Mouse (Mus musculus): ENCODE data around the gene Prpf8. TPM values are rescaled to one million over a fixed set of nuclear protein-coding genes. Genes with fewer than 3 reads are reported as not detected.

The Prpf8 gene
- polyA plus RNA-seq, 1 experiment from 2014 or later, result 43.8 TPM

GRCm38 (mm10) chr11:75469261-75469660, 17.4 kb upstream of the Prpf8 start:
- 93% methylated on average over 4 of the region's 4 CpGs for WGBS
- H3K4me1 ChIP-seq (ENCODE audit: control insufficient read depth, insufficient read depth, low read length), result peaks cover 8% of the 10 kb centered on the region
- H3K27ac ChIP-seq (ENCODE audit: low read length), result no peak overlapping the region
- 0 out of 2 replicates have a peak, but pooled peaks cover 5% of the 10 kb centered on the region for H3K36me3 ChIP-seq (ENCODE audit: control insufficient read depth, insufficient read depth, low read length)
- no peaks in the 10 kb centered on the region for H3K27me3 ChIP-seq (ENCODE audit: control insufficient read depth, insufficient read depth, low read length)
- H3K4me2 ChIP-seq (ENCODE audit: low read depth, low read length), result no peak overlapping the region
- no peak overlapping the region for H3K4me3 ChIP-seq (replicated peaks; ENCODE audit: low read length)
- no peak for ATAC-seq (ENCODE audit: insufficient read depth, low FRiP score)
- H3K9ac ChIP-seq (ENCODE audit: low read length), result no peak overlapping the region
- H3K9me3 ChIP-seq (replicated peaks; ENCODE audit: control insufficient read depth, low read length), result no peaks in the 10 kb centered on the region

DNA sequence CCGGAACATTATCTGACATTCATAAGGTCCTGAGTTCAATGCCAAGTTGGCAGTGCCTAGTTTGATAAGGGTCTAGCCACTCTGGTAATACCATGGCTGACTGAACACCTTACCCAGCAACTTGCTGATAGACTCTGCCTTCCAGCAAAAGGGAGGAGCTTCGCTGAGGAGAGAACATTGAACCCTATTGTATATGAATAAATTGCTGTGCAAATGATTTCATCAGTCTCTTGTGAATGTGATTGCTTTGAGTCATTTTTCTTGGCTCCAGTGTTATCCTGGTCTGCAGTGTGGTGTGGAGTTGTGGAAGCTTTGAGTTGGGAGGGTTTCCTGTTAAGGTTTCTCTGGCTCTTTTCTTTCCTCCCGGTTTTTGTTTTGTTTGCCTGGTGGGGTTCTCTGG, 15.9 kb upstream of the Prpf8 start:
- ATAC-seq (ENCODE audit: insufficient read depth, low FRiP score), result no peak
- no peak overlapping the region for H3K27ac ChIP-seq (ENCODE audit: low read length)
- no peaks in the 10 kb centered on the region for H3K9me3 ChIP-seq (replicated peaks; ENCODE audit: control insufficient read depth, low read length)
- 80% methylated on average over 3 of the region's 3 CpGs for WGBS
- H3K4me3 ChIP-seq (replicated peaks; ENCODE audit: low read length), result no peak overlapping the region
- H3K4me2 ChIP-seq (ENCODE audit: low read depth, low read length), result no peak overlapping the region
- no peak overlapping the region for H3K9ac ChIP-seq (ENCODE audit: low read length)
- H3K27me3 ChIP-seq (ENCODE audit: control insufficient read depth, insufficient read depth, low read length), result no peaks in the 10 kb centered on the region
- H3K36me3 ChIP-seq (ENCODE audit: control insufficient read depth, insufficient read depth, low read length), result 0 out of 2 replicates have a peak, but pooled peaks cover under 1% of the 10 kb centered on the region
- H3K4me1 ChIP-seq (ENCODE audit: control insufficient read depth, insufficient read depth, low read length), result peaks cover 8% of the 10 kb centered on the region

- Histone ChIP-seq H3K27me3 (ENCODE audit: control insufficient read depth, insufficient read depth, low read length) (no peaks in the 10 kb centered on the region), H3K9me3 (replicated peaks; ENCODE audit: control insufficient read depth, low read length) (no peaks in the 10 kb centered on the region), H3K27ac (ENCODE audit: low read length) (no peak overlapping the region), H3K36me3 (ENCODE audit: control insufficient read depth, insufficient read depth, low read length) (no peaks in the 10 kb centered on the region), H3K4me3 (replicated peaks; ENCODE audit: low read length) (no peak overlapping the region), H3K4me2 (ENCODE audit: low read depth, low read length) (no peak overlapping the region), H3K9ac (ENCODE audit: low read length) (no peak overlapping the region), H3K4me1 (ENCODE audit: control insufficient read depth, insufficient read depth, low read length) (peaks cover 6% of the 10 kb centered on the region)
- 67% methylated on average over 11 of the region's 11 CpGs for WGBS
- no peak for ATAC-seq (ENCODE audit: insufficient read depth, low FRiP score)
These were observed 14.0 kb upstream of the Prpf8 start for GRCm38 (mm10) chr11:75472469-75473081.

- ATAC-seq (ENCODE audit: insufficient read depth, low FRiP score), result no peak
- 55% methylated on average over 7 of the region's 7 CpGs for WGBS
- Histone ChIP-seq H3K4me3 (replicated peaks; ENCODE audit: low read length) (no peak overlapping the region), H3K36me3 (ENCODE audit: control insufficient read depth, insufficient read depth, low read length) (no peaks in the 10 kb centered on the region), H3K9ac (ENCODE audit: low read length) (no peak overlapping the region), H3K27ac (ENCODE audit: low read length) (no peak overlapping the region), H3K4me1 (ENCODE audit: control insufficient read depth, insufficient read depth, low read length) (peaks cover 3% of the 10 kb centered on the region), H3K27me3 (ENCODE audit: control insufficient read depth, insufficient read depth, low read length) (no peaks in the 10 kb centered on the region), H3K9me3 (replicated peaks; ENCODE audit: control insufficient read depth, low read length) (no peaks in the 10 kb centered on the region), H3K4me2 (ENCODE audit: low read depth, low read length) (no peak overlapping the region)
These were observed 13.2 kb upstream of the Prpf8 start for GRCm38 (mm10) chr11:75473376-75473775.

DNA sequence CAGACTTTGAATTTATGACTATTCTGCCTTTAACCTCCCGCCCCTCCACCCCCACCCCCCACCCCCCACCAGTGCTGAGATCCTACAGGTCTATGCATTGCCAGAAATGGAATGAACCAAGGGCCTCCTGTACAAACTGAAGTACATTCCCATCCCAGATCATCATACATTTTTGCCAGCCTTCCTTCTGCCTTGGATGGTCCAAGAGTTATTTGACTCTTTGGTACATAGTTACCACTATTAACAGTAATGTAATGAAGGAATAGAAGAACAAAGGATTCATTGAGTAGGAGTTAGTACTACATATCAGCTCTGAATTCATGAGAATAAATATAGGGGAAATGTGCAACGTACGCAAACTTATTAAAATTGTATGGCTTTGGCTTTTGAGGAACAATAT, 424 bp upstream of the Prpf8 start:
- Histone ChIP-seq H3K4me3 (replicated peaks; ENCODE audit: low read length) (peak overlapping the region; percentile 99; the same call in 1 of the 2 replicates), H3K36me3 (ENCODE audit: control insufficient read depth, insufficient read depth, low read length) (peaks cover 11% of the 10 kb centered on the region; the same call in 1 of the 2 replicates), H3K9ac (ENCODE audit: low read length) (no peak overlapping the region), H3K9me3 (replicated peaks; ENCODE audit: control insufficient read depth, low read length) (no peaks in the 10 kb centered on the region), H3K4me2 (ENCODE audit: low read depth, low read length) (peak overlapping the region; percentile 31), H3K27ac (ENCODE audit: low read length) (no peak overlapping the region), H3K27me3 (ENCODE audit: control insufficient read depth, insufficient read depth, low read length) (no peaks in the 10 kb centered on the region), H3K4me1 (ENCODE audit: control insufficient read depth, insufficient read depth, low read length) (peaks cover 7% of the 10 kb centered on the region)
- peak; percentile 23; the same call in 1 of the 2 replicates for ATAC-seq (ENCODE audit: insufficient read depth, low FRiP score)
- 27% methylated on average over 3 of the region's 3 CpGs for WGBS

DNA sequence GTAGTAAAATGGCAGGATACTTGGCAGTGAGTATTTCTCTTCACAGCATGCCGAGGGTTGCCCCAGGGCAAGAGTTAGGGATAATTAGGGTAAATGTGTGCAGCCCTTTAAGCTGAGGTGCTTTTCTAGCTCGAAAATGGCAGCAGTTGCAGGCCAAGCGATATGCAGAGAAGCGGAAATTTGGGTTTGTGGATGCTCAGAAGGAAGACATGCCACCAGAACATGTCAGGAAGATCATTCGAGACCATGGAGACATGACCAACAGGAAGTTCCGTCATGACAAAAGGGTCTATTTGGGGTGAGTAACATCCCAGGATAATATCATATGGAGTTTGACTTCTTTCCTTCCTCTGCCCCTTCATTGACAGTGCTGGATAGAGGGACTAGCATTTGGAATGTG, 880 bp downstream of the Prpf8 start:
- Histone ChIP-seq H3K27ac (ENCODE audit: low read length) (peak overlapping the region; percentile 67; the same call in 1 of the 2 replicates), H3K36me3 (ENCODE audit: control insufficient read depth, insufficient read depth, low read length) (peaks cover 17% of the 10 kb centered on the region), H3K4me1 (ENCODE audit: control insufficient read depth, insufficient read depth, low read length) (peaks cover 7% of the 10 kb centered on the region), H3K27me3 (ENCODE audit: control insufficient read depth, insufficient read depth, low read length) (no peaks in the 10 kb centered on the region), H3K4me3 (replicated peaks; ENCODE audit: low read length) (peak overlapping the region; percentile 99), H3K9ac (ENCODE audit: low read length) (peak overlapping the region; percentile 98), H3K4me2 (ENCODE audit: low read depth, low read length) (peak overlapping the region; percentile 93), H3K9me3 (replicated peaks; ENCODE audit: control insufficient read depth, low read length) (no peaks in the 10 kb centered on the region)
- no peak for ATAC-seq (ENCODE audit: insufficient read depth, low FRiP score)
- 39% methylated on average over 6 of the region's 6 CpGs for WGBS

DNA sequence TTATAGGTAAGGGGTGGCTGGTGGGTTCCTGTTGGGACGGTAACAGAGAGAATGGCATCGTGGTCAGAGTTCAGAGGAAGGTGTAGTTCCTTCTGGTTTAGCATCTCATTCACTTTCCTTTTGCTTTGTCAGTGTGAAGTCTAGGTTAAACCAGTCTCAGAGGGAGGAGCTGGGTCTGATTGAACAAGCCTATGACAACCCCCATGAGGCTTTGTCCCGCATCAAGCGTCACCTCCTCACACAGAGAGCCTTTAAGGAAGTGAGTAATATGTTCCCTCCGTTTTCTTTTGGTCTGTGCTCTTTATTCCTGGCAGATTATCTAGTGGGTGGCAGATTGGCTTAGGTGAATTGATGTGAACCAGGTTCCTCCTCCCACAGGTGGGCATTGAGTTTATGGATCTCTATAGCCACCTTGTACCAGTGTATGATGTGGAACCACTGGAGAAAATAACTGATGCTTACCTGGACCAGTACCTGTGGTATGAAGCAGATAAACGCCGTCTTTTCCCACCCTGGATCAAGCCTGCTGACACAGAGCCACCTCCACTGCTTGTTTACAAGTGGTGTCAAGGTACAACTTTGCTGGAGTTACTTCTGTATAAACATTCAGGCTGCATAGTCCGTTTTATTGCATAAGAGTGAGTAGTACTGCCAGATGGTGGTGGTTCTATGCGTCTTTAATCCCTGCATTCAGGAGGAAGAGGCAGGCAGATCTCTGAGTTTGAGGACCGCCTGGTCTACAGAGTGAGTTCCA, 7.9 kb downstream of the Prpf8 start:
- Histone ChIP-seq H3K4me3 (replicated peaks; ENCODE audit: low read length) (no peak overlapping the region), H3K27ac (ENCODE audit: low read length) (no peak overlapping the region), H3K36me3 (ENCODE audit: control insufficient read depth, insufficient read depth, low read length) (peaks cover 62% of the 10 kb centered on the region), H3K9ac (ENCODE audit: low read length) (no peak overlapping the region), H3K4me2 (ENCODE audit: low read depth, low read length) (no peak overlapping the region), H3K4me1 (ENCODE audit: control insufficient read depth, insufficient read depth, low read length) (no peaks in the 10 kb centered on the region), H3K27me3 (ENCODE audit: control insufficient read depth, insufficient read depth, low read length) (no peaks in the 10 kb centered on the region), H3K9me3 (replicated peaks; ENCODE audit: control insufficient read depth, low read length) (no peaks in the 10 kb centered on the region)
- no peak for ATAC-seq (ENCODE audit: insufficient read depth, low FRiP score)
- WGBS, result 90% methylated on average over 10 of the region's 10 CpGs

DNA sequence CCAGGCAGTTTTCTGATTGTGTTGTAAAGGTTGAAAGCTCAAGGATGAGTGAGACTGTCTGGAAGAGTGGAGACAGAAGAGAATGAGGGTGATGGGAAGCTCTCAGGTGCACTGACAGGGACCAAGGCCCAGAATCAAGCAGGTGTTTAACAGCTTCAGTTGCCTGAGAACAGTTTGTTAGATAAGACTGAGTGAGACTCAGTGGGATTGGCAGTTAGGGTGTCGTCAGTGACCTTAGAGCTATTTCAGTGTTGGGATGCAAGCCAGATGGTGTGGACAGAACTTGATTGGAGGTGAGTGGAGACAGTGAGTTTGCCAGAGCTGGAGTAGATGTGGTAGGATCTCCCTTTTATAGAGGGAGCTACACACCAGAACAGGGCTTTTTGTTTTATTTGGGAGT, 11.5 kb downstream of the Prpf8 start:
- 76% methylated on average over 1 of the region's 1 CpGs for WGBS
- H3K9ac ChIP-seq (ENCODE audit: low read length), result no peak overlapping the region

DNA sequence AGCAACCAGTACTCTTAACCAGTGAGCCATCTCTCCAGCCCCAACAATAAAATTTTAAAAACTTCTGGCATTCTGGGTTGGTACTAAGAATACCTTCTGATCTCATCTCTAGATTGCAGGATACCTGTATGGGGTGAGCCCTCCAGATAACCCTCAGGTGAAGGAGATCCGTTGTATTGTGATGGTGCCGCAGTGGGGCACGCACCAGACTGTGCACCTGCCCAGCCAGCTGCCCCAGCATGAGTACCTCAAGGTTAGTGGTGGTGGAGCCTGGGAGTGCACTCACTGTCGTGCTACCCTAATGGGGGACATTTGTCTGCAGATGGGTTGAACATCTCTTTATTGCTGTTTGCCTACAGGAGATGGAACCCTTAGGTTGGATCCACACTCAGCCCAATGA, 21.5 kb downstream of the Prpf8 start:
- Histone ChIP-seq H3K4me1 (ENCODE audit: control insufficient read depth, insufficient read depth, low read length) (peaks cover 15% of the 10 kb centered on the region), H3K27ac (ENCODE audit: low read length) (no peak overlapping the region), H3K27me3 (ENCODE audit: control insufficient read depth, insufficient read depth, low read length) (no peaks in the 10 kb centered on the region), H3K9me3 (replicated peaks; ENCODE audit: control insufficient read depth, low read length) (no peaks in the 10 kb centered on the region), H3K4me2 (ENCODE audit: low read depth, low read length) (no peak overlapping the region), H3K4me3 (replicated peaks; ENCODE audit: low read length) (no peak overlapping the region), H3K9ac (ENCODE audit: low read length) (no peak overlapping the region), H3K36me3 (ENCODE audit: control insufficient read depth, insufficient read depth, low read length) (peaks cover 46% of the 10 kb centered on the region)
- WGBS, result 94% methylated on average over 4 of the region's 4 CpGs
- no peak for ATAC-seq (ENCODE audit: insufficient read depth, low FRiP score)

More for the DNA sequence above, 11.5 kb downstream of the Prpf8 start:
- Histone ChIP-seq H3K9me3 (replicated peaks; ENCODE audit: control insufficient read depth, low read length) (no peaks in the 10 kb centered on the region), H3K4me1 (ENCODE audit: control insufficient read depth, insufficient read depth, low read length) (no peaks in the 10 kb centered on the region), H3K36me3 (ENCODE audit: control insufficient read depth, insufficient read depth, low read length) (peaks cover 78% of the 10 kb centered on the region), H3K27me3 (ENCODE audit: control insufficient read depth, insufficient read depth, low read length) (no peaks in the 10 kb centered on the region), H3K27ac (ENCODE audit: low read length) (no peak overlapping the region), H3K4me3 (replicated peaks; ENCODE audit: low read length) (no peak overlapping the region), H3K4me2 (ENCODE audit: low read depth, low read length) (no peak overlapping the region)
- ATAC-seq (ENCODE audit: insufficient read depth, low FRiP score), result no peak

Measured in stomach, embryonic 16.5 days (tissue).